Mouse (Mus musculus): ENCODE data around the gene Mfsd9.

GRCm38 (mm10) chr1:40830712-40831507, 40.4 kb upstream of the Mfsd9 start:
- no peak for TF ChIP-seq POLR2A (IDR thresholded peaks at IDR 0.05; ENCODE audit: borderline replicate concordance, control insufficient read depth, low read depth, low read length)
- no peak for TF ChIP-seq CTCF (IDR thresholded peaks at IDR 0.05; ENCODE audit: control insufficient read depth, insufficient read depth, low read length)

All from bone marrow, adult 2 months (tissue).